Mouse (Mus musculus) liver, postnatal 0 days (tissue): Measurements from ENCODE around the gene Fam13a.

Experiments
- CTCF ChIP-seq: sonication (generic); IDR thresholded peaks from 2 replicates; pipeline ENCODE4 v1.5.1; 2016; ENCODE audit warnings: antibody characterized with exemption, low read depth
- EP300 ChIP-seq: IDR thresholded peaks from 2 replicates; pipeline ENCODE4 v1.6.1; 2016; ENCODE audit warnings: antibody characterized with exemption, low read depth, mild to moderate bottlenecking

GRCm38 (mm10) chr6:59031539-59031938 is 7.2 kb upstream of the Fam13a start:
- no peak for TF ChIP-seq CTCF
- no peak for TF ChIP-seq EP300
